Mouse (Mus musculus) myocyte (in vitro differentiated cells): ENCODE measurements around the gene Ranbp9.

Experiments used
- E2F4 ChIP-seq: IDR thresholded peaks from one replicate; pipeline ENCODE4 v1.6.1; 2011; ENCODE audit warnings: mild to moderate bottlenecking, control low read depth, moderate library complexity; ENCODE audit not compliant: insufficient read depth
- MAX ChIP-seq: IDR thresholded peaks from one replicate; pipeline ENCODE4 v1.6.1; 2011; ENCODE audit warnings: low read depth, mild to moderate bottlenecking, control low read depth
- MYOD1 ChIP-seq, 3 experiments: IDR thresholded peaks; one replicate each; pipeline ENCODE4 v1.6.1; 2011; ENCODE audit warnings: control low read depth in 2 of 3, low read depth in 2 of 3, mild to moderate bottlenecking in 2 of 3, moderate library complexity in 1 of 3; ENCODE audit not compliant: insufficient read length in 2 of 3, control insufficient read depth in 1 of 3
- POLR2A ChIP-seq: IDR thresholded peaks from one replicate; pipeline ENCODE4 v1.6.1; 2011; ENCODE audit warnings: low read depth, mild to moderate bottlenecking, control low read depth, moderate library complexity; ENCODE audit not compliant: insufficient read length
- POLR2AphosphoS2 ChIP-seq: IDR thresholded peaks from one replicate; pipeline ENCODE4 v1.6.1; 2011; ENCODE audit warnings: low read depth, control low read depth; ENCODE audit not compliant: insufficient read length
- REST ChIP-seq: IDR thresholded peaks from one replicate; pipeline ENCODE4 v1.6.1; 2011; ENCODE audit warnings: mild to moderate bottlenecking, control low read depth, moderate library complexity; ENCODE audit not compliant: insufficient read depth, insufficient read length
- TCF12 ChIP-seq: IDR thresholded peaks from one replicate; pipeline ENCODE4 v1.6.1; 2011; ENCODE audit warnings: mild to moderate bottlenecking, control low read depth; ENCODE audit not compliant: poor library complexity, insufficient read depth, severe bottlenecking
- TCF3 ChIP-seq: IDR thresholded peaks from one replicate; pipeline ENCODE4 v1.6.1; 2011; ENCODE audit warnings: low read depth, control low read depth; ENCODE audit not compliant: insufficient read length
- USF1 ChIP-seq: IDR thresholded peaks from one replicate; pipeline ENCODE4 v1.6.1; 2011; ENCODE audit warnings: low read depth, mild to moderate bottlenecking, control low read depth, moderate library complexity

DNA sequence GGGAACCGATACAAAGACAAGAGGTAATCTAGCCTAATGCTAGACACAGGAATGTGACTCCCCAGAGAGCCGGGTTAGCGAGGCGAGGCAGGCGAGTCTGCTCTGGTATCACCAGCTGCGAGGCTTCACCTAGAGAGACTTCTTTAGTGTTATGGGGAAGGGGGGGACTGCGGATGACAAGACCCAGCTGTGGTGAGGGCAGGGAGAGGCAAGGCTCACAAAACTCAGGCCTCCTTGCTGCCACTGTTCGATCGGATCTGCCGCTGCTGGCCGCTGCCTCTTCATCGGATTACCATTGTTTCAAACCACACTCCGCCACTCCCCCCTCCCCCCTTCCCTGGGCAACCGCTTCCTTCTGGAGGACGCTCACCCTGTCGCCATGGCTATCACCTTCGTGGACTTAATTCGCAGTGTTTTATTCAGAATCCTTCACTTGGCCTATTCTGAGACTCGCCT, 22.3 kb upstream of the Ranbp9 start:
- TF ChIP-seq MYOD1 (IDR thresholded peaks at IDR 0.05; ENCODE audit: control insufficient read depth in 1 of 3, insufficient read length in 2 of 3, low read depth in 2 of 3) (no peak), POLR2A (no peak), POLR2AphosphoS2 (no peak), MAX (no peak), E2F4 (no peak), REST (no peak), TCF12 (no peak), USF1 (no peak), TCF3 (no peak)
